Mouse (Mus musculus) cerebellum, adult 9-11 months (tissue): ENCODE measurements around the gene Tshz2.

ENCODE experiments used
- DNase-seq: peaks from one replicate; pipeline ENCODE4 v3.0.0; 2022

Gene Tshz2

DNA sequence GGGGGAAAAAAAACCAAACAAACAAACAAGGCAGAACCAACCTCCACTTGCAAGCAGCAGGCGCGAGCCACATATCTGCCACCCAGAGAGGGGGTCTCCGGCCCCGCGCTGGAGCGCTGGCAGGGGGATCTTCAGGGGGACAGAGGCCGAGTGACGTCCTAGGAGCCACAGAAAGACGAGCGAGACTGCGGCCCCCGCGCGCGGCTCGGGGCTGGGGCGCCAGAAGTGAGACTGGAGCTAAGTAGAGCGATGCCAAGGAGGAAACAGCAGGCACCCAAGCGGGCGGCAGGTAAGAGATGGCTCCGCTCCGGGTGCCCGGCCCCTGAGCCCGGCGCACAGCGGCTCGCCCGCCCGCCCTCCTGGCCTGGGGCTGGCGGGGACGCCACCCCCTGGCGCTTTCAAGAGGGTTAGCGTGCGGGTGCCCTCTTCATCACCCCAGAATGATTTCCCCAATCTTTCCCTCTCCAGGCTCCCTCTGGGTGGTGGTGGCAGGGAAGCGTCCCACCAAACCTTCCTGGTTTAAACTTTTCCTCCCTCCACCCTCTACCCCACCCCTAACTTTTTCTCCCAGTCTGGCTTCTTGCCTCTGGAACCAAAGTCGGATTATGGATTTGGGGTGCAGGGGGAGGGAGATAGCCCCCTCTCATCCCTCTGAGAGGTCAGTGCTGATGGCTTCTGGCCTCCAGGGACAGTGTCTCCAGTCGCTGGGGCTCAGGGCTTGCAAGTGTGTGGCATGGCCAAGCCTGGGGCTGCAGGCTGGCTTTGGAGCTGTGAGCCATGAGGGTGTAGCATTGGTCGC is 877 bp downstream of the Tshz2 start:
- no peak for DNase-seq

- no peak for DNase-seq
These were observed 2.0 kb downstream of the Tshz2 start for GRCm38 (mm10) chr2:169634619-169635382.

DNA sequence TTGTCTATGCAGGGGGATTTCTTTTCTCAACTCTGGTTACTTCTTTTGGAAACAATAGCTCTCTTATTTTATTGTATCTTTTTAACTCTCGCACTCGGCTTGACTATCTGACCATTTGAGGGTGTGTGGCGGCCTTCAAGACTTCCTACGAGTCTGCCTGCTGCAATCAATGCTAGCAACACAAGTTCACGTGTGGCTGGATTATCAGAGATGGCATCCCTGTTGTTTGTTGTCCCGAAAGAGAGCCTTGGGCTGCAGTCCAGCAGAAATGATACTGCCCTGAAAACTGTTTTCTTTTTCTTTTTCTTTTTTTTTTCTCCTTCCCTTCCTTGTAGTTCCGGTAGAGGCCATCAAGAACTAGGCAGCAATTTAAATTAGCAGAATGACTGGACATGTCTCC is 2.6 kb downstream of the Tshz2 start:
- no peak for DNase-seq

DNA sequence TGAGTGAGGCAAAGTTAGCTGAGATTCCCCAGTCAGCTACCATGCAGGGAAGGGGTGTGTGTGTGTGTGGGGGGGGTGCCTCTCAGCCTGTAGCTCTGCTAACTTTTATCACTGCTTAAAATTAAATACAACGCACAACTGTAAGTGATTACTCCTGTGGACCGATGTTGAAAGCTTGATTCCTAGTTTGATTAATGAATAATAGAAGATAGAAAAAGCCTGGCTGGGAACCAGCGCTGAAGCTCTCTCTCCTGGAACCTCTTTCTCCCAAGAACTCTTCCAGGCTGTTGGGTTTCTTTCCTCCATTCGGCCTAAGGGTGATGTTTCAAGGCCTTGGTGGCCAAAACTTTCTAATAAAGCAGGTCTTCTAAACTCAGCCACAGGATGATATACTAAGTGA is 3.6 kb downstream of the Tshz2 start:
- DNase-seq = no peak

DNA sequence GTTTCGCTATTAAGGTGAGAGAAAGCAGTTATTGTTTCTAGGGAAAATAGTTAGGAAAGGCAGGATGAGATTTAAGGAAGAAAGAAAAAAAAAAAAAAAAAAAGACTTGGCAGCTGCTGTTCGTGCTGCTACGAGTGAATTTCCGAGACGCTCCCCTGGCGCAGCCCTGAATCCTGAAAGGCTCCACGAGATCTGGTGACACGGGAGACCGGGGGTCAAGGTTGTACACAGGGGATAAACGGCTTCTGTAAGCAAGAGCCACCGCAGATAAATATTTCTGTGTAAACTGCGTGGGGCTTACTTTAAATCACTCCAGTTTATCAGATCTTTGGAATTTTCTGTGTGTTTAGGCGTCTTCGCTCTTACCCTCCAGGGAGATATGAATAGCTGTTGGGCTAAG is 8.7 kb downstream of the Tshz2 start:
- DNase-seq = no peak

- DNase-seq = no peak
These were observed 9.6 kb downstream of the Tshz2 start for GRCm38 (mm10) chr2:169642420-169642819.

DNA sequence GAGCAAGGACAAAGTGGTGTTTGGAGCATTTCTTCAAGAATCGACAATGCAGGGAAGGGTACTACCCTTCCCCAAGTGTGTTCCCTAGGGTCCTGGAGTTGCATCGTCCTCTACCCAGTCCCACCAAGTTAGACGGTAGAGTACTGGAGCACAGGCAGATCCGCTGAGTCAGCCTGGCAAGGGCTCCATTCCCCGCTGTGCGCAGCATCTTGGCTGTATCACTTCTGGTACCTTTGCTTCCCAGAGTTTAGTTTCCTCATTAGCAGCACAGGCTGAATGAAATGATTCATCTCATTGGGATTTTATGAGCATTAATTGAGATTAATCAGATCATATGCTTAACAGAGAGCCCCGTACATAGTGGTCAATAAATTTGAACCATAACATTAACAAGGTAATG is 14.3 kb downstream of the Tshz2 start:
- no peak for DNase-seq

DNA sequence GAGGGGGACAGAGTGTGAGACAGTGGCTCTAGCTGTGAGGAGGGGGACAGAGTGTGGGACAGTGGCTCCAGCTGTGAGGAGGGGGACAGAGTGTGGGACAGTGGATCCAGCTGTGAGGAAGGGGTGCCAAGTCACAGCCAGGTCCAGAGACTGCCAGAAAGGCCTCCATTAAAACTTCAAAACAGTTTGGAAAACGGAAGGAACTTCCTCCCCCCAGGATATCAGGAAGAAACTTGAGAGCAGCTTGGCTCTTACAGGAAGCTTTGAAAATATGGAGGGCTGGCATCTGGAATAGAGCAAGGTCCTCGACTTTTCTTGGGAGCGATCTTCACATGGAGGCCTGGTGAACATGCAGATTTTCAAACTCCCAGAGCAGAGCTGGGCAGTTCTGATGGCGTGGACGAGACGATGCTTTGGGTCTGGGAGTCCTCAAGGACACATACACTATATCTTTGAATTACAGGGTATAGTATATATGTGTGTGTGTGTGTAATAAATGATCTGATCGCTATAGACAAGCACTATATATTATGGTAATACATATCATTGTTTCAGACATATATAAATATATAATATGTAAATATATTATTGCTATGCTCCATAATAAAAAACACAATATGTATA is 16.6 kb downstream of the Tshz2 start:
- DNase-seq = no peak

- no peak for DNase-seq
These were observed 20.5 kb downstream of the Tshz2 start for GRCm38 (mm10) chr2:169653282-169653681.

- DNase-seq = no peak
These were observed 31.0 kb downstream of the Tshz2 start for GRCm38 (mm10) chr2:169663792-169664191.

- no peak for DNase-seq
These were observed 38.5 kb downstream of the Tshz2 start for GRCm38 (mm10) chr2:169671264-169671663.

DNA sequence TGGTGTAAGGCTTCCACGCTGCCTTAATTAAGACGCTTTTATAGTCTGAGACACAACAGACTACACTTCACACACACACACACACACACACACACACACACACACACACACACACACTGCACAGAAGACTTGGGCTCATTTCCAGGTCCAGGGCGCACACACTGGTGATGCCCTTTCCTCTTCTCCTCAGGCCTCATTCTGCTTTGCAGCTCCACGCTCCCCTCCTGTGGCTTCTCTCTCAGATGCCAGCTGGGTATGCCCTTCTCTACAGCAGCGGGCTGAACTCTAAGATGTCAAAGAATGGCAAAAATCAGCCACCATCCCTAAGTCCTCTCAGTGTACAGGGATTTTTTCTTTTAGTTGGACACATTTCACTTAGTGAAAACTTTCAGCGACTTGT is 41.0 kb downstream of the Tshz2 start:
- no peak for DNase-seq

GRCm38 (mm10) chr2:169674209-169674608 is 41.4 kb downstream of the Tshz2 start:
- no peak for DNase-seq

DNA sequence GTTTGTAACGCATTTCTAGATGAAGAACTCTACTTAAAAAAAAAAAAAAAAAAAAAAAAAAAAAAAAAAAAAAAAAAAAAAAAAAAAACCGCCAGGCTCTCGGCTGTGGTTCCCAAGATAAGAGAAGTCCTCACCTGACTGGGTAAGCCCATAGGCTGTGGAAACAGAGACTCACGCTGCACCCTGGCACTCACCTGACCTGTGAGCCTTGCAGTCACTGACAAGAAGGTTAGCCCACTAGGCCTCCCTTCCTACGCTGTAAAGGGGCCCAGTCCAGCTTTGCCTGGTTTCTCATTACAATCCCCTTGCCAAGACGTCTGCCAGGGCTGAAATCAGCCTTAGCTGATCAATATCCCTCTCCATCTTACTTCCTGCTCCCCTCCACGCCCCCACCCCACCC is 46.5 kb downstream of the Tshz2 start:
- DNase-seq = no peak

GRCm38 (mm10) chr2:169679951-169680350 is 47.1 kb downstream of the Tshz2 start:
- no peak for DNase-seq

DNA sequence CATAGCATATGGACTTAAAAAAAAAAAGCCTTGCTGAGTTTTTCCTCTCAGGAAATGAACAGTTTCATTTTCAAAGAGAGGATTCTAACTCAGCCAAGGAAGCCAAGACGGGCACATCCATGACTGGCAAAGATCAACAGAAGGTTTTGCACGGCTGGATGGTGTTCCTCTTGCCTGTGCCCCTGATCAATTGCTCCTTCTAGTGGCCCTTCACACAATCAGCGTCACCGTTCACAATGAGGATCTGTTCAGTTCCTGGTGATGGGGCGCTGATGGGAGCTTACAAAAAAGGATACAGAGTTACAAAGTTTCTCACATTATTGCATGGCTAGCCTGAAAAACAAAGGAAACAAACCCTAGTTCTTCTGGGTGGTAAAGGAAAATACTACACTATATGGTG is 52.4 kb downstream of the Tshz2 start:
- DNase-seq = no peak

GRCm38 (mm10) chr2:169685747-169686146 is 52.9 kb downstream of the Tshz2 start:
- DNase-seq = no peak

DNA sequence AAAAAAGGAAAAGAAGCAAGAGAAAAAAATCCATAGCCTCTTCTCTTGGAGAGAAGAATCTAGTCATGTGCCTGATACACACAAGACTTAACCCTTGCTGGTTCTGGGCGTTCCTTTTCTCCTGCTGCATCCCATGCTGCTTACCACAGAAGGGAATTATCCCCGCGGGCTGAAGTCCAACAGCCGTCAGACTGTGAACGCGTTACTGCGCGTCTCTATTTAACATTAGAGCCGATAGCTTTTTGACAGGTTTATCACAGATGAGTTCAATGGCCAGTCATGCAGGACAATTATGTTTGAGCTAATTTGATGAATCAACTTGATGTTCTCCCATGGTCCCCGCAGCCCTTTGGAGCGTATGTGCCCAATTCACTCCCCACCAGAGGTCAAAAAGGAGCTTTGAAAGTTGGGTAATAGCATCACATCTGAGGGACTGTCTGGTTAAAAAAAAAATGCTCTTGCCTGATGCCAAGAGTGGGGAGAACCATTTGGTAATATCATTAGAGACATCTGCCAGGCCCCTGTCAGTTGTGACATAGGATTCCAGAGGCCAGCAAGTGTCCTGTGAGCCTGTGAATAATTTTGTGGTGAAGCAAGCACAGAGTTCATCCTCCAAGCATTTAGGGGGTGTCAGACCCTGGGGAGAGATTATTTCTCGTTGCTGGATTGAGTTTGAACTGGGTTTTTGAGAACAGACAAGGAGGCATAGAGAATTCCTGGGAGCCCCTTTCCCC is 54.1 kb downstream of the Tshz2 start:
- DNase-seq = no peak

DNA sequence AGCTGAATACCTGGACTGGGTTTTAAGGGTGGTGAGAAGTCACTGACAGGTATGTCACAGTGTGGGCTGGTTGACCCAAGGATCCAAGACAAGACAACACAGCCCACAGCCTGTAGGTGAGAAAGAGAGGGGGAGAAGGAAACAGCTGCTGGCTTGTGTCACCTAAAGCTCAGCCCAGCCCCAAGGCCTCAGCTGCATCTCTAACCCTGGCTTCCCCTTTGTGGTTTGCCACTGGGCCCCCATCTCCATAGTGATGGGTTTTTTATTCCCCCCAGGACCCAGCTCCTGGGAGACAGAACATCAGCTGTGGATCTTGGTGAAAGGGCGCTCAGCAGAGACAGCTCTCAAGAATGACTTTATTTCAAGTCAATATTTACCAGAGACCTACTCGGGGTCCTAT is 57.2 kb downstream of the Tshz2 start:
- DNase-seq = no peak

DNA sequence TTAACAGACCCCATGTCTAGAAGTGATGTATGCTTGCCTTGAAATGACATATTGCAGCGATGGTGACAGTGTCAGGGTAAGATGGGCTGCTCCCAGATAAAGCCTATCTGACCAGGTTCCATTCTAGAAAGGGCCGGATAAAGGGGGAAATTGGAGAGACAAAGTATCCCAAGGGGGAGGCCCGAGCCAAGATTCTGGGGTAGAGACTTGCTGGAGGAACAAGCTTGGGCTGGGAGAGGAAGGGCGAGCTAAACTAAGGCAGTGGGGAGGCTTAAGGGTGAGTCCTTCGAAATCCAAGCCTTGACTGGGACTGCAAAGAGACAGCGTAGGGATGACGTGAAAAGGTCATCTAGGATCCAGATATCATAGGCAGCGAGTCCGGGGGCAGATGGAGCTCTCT is 61.7 kb downstream of the Tshz2 start:
- DNase-seq = no peak

GRCm38 (mm10) chr2:169695025-169695424 is 62.2 kb downstream of the Tshz2 start:
- DNase-seq = no peak

- no peak for DNase-seq
These were observed 66.3 kb downstream of the Tshz2 start for GRCm38 (mm10) chr2:169699141-169699540.

GRCm38 (mm10) chr2:169699862-169700511 is 67.2 kb downstream of the Tshz2 start:
- no peak for DNase-seq
